Mouse (Mus musculus) hindbrain, embryonic 14.5 days (tissue): ENCODE results near the gene Afp. TPM values are rescaled to one million over a fixed set of nuclear protein-coding genes. Genes with fewer than 3 reads are reported as not detected.
A peak's percentile ranks its signal among the peaks of the same experiment; 100 is the strongest.

Experiments
- ATAC-seq: fragments of 200-750 bp; cut with Nextera tagmentation; 2 replicates; pipeline ENCODE4 v1.8.0; 2017; ENCODE audit warnings: moderate number of reproducible peaks, mild to moderate bottlenecking, moderate TSS enrichment, moderate library complexity; ENCODE audit not compliant: low FRiP score
- DNase-seq: peaks from one replicate; pipeline ENCODE4 v3.0.0-alpha.2; 2015; ENCODE audit warnings: low spot score
- H3K27ac ChIP-seq: fragments of 300-500 bp; sonication (generic); 2 replicates; pipeline ENCODE4 v1.5.1; 2014; ENCODE audit warnings: mild to moderate bottlenecking, moderate library complexity
- H3K27me3 ChIP-seq: fragments of 300-500 bp; sonication (generic); 2 replicates; pipeline ENCODE4 v1.6.1; 2014; ENCODE audit warnings: mild to moderate bottlenecking, low read length, mixed read lengths; ENCODE audit not compliant: control insufficient read depth, insufficient read depth
- H3K36me3 ChIP-seq: fragments of 300-500 bp; sonication (generic); replicated peaks from 2 replicates; pipeline ENCODE4 v1.6.1; 2014; ENCODE audit not compliant: control insufficient read depth, insufficient read depth
- H3K4me1 ChIP-seq: fragments of 300-500 bp; sonication (generic); replicated peaks from 2 replicates; pipeline ENCODE4 v1.6.1; 2014; ENCODE audit warnings: antibody characterized with exemption, low read length, mixed read lengths; ENCODE audit not compliant: control insufficient read depth, insufficient read depth
- H3K4me2 ChIP-seq: fragments of 300-500 bp; sonication (generic); replicated peaks from 2 replicates; pipeline ENCODE4 v1.6.1; 2014; ENCODE audit warnings: mild to moderate bottlenecking, moderate library complexity
- H3K4me3 ChIP-seq: fragments of 300-500 bp; sonication (generic); replicated peaks from 2 replicates; pipeline ENCODE4 v1.5.1; 2014; ENCODE audit warnings: mild to moderate bottlenecking, low read length
- H3K9ac ChIP-seq: fragments of 300-500 bp; sonication (generic); 2 replicates; pipeline ENCODE4 v1.6.1; 2014
- H3K9me3 ChIP-seq: fragments of 300-500 bp; sonication (generic); 2 replicates; pipeline ENCODE4 v1.6.1; 2016; ENCODE audit warnings: low read length; ENCODE audit not compliant: control insufficient read depth
- WGBS: fragments of 180-500 bp; shearing (Covaris S2); extraction: QIAGEN DNeasy Blood & Tissue Kit; methylation state at CpG from one replicate; pipeline ENCODE4 v1.1.7; 2014; 5-methylcytosine and 5-hydroxymethylcytosine counted together
- polyA plus RNA-seq: library from polyadenylated mRNA; unstranded; fragments of >200 nt; fragmentation: Nextera tagmentation; extraction: Ambion mirVana; gene quantifications from 2 replicates; pipeline ENCODE4 v1.2.1, GENCODE M21; 2014

The Afp gene
- polyA plus RNA-seq, 1 experiment from 2014 or later: 0.33 TPM

DNA sequence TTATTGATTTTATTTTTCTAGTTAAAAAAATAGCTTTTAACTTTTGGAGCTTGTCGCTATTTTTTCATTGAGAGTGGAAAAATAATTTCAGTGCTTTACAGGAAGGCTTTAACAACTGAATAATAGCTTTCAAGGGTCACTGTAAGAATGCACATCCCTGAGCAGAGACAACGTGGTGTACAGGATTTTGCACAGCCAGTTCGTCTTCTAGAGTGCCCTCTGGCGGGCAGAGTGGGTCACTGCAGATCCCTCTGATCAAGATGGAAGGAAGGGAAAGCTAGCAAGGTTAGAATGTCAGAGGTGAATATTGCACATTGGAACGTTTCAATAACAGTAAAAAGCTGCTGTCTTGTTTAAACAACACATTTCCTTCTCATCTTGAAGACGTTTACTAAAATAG lies 10.2 kb downstream of the Afp start:
- Histone ChIP-seq H3K27me3 (no peaks in the 10 kb centered on the region), H3K27ac (no peak overlapping the region), H3K36me3 (no peaks in the 10 kb centered on the region), H3K9me3 (no peaks in the 10 kb centered on the region), H3K4me2 (no peak overlapping the region), H3K4me3 (no peak overlapping the region), H3K9ac (no peak overlapping the region), H3K4me1 (no peaks in the 10 kb centered on the region)
- peak; percentile 77; the same call in 1 of the 2 replicates for ATAC-seq
- WGBS: 4% methylated on average over 6 of the region's 6 CpGs
- peak; percentile 84 for DNase-seq

DNA sequence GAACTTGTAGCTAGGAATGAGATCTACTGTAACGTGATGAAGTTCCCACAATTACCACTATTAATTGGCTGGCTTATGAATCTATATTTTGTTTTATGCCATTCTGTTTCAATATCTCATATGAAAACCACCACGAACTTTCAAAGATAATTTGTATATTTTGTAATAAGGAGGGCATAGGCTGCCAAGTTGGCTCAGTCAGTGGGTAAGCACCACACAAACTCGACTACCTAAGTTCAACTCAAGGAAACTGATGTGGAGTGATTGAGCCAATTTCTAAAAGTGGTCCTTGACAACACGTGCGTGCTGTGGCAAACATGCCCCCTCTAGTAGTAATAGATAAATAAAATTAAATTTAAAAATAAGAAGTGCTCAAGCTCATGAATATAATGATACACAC lies 11.2 kb downstream of the Afp start:
- no peak overlapping the region for H3K9ac ChIP-seq
- H3K4me3 ChIP-seq: no peak overlapping the region
- H3K27me3 ChIP-seq: no peaks in the 10 kb centered on the region
- ATAC-seq (no peak), DNase-seq (no peak)
- H3K36me3 ChIP-seq: no peaks in the 10 kb centered on the region
- no peaks in the 10 kb centered on the region for H3K4me1 ChIP-seq
- H3K4me2 ChIP-seq: no peak overlapping the region
- H3K27ac ChIP-seq: no peak overlapping the region
- WGBS: 94% methylated on average over 5 of the region's 5 CpGs
- no peaks in the 10 kb centered on the region for H3K9me3 ChIP-seq

DNA sequence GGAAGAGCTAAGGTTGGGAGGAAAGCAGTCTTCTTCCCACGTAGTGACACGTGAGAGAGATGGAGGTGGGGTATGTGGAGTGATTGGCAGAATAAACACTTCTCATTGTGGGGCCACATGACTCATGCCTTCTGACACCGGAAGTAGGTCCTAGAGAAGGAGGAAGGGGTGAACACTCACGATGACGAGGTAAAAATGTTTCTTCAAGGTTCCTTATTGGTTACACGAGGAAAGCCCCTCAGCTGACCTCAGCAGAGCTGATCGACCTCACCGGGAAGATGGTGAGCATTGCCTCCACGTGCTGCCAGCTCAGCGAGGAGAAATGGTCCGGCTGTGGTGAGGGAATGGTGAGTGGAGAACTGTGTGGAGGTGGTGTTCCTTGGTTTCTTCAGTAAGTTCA lies 14.2 kb downstream of the Afp start:
- Histone ChIP-seq H3K27ac (no peak overlapping the region), H3K36me3 (no peaks in the 10 kb centered on the region), H3K9ac (no peak overlapping the region), H3K4me2 (no peak overlapping the region), H3K27me3 (no peaks in the 10 kb centered on the region), H3K4me3 (no peak overlapping the region), H3K4me1 (0 out of 2 replicates have a peak, but pooled peaks cover 3% of the 10 kb centered on the region), H3K9me3 (no peaks in the 10 kb centered on the region)
- WGBS: 86% methylated on average over 11 of the region's 11 CpGs
- ATAC-seq (no peak), DNase-seq (no peak)

DNA sequence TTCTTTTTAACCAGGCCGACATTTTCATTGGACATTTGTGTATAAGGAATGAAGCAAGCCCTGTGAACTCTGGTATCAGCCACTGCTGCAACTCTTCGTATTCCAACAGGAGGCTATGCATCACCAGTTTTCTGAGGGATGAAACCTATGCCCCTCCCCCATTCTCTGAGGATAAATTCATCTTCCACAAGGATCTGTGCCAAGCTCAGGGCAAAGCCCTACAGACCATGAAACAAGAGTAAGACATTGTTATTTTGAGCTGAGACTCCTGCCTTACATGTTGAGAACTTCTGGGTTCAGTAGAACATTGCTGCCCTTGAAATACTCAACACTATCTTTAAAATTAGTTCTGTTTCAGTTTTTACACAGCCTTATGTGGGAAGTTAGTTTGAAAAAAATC lies 16.0 kb downstream of the Afp start:
- Histone ChIP-seq H3K4me3 (no peak overlapping the region), H3K27me3 (no peaks in the 10 kb centered on the region), H3K36me3 (no peaks in the 10 kb centered on the region), H3K27ac (no peak overlapping the region), H3K4me2 (no peak overlapping the region), H3K4me1 (0 out of 2 replicates have a peak, but pooled peaks cover 3% of the 10 kb centered on the region), H3K9me3 (no peaks in the 10 kb centered on the region), H3K9ac (no peak overlapping the region)
- ATAC-seq: no peak
- no peak for DNase-seq
- WGBS: 67% methylated on average over 2 of the region's 2 CpGs

DNA sequence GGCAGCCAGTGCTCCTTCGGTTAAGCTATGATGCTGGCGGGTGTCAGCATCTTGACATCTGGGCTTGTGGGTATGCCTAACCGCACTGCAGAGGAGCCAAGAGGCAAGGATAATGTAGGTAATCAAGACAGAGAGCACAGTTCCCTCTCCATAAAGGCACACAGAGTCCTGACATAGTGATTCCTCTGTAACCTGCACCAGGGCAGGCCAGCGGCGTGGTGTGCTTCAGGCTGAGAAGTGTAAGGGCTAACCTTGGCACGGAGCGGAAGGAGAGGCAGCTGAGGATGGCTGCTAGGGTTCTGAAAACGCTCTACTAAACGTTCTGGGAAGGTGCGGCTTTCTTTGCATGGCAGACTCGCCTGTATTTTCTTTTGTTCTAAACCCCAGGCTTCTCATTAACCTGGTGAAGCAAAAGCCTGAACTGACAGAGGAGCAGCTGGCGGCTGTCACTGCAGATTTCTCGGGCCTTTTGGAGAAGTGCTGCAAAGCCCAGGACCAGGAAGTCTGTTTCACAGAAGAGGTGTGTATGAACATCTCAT lies 16.9 kb downstream of the Afp start:
- H3K4me3 ChIP-seq: no peak overlapping the region
- H3K9me3 ChIP-seq: no peaks in the 10 kb centered on the region
- H3K36me3 ChIP-seq: no peaks in the 10 kb centered on the region
- 45% methylated on average over 13 of the region's 13 CpGs for WGBS
- peak; percentile 44 for DNase-seq
- H3K27ac ChIP-seq: peak overlapping the region; percentile 29
- 0 out of 2 replicates have a peak, but pooled peaks cover 3% of the 10 kb centered on the region for H3K4me1 ChIP-seq
- no peaks in the 10 kb centered on the region for H3K27me3 ChIP-seq
- no peak overlapping the region for H3K4me2 ChIP-seq
- 0 out of 2 replicates have a peak overlapping the region, but pooled peaks have one; percentile 26 for H3K9ac ChIP-seq
- peak; percentile 62; the same call in 1 of the 2 replicates for ATAC-seq

DNA sequence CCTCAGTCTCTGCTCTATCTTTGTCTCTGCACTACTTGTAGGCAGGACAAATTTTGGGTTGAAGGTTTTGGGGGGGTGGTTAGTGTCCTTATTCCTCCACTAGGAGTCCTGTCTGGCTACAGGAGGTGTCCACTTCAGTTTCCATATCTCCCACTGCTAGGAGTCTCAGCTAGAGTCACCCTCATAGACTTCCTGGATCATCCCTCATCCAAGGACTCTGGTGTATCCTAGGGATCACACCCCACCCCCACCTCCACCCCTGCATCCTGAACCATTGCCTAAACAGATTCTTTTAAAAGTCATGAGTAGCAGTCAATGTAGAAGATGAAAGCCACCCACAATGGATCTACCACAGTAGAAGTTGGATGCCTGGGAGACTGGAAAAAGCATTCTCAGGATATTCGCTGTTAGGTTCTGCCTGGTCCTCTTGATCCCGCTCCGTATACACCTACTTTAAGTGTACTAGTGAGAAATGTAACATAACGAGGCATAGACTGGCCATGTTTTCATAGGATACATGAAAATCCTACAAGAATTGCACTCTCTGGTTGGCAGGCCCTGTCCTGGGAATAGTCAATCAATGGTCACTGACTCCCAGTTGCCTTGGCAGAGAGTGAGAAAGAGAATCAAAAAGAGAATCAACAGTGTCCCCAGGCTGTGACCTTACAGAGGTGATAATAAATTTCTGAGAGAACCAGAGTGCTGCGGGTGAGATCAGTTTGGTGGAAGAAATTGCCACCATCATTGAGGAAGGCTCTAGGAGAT lies 19.5 kb downstream of the Afp start:
- DNase-seq (no peak), ATAC-seq (no peak)
- no peak overlapping the region for H3K27ac ChIP-seq
- 0 out of 2 replicates have a peak, but pooled peaks cover 3% of the 10 kb centered on the region for H3K4me1 ChIP-seq
- H3K9me3 ChIP-seq: no peaks in the 10 kb centered on the region
- no peaks in the 10 kb centered on the region for H3K36me3 ChIP-seq
- H3K9ac ChIP-seq: no peak overlapping the region
- WGBS: 95% methylated on average over 5 of the region's 5 CpGs
- H3K27me3 ChIP-seq: no peaks in the 10 kb centered on the region
- H3K4me3 ChIP-seq: no peak overlapping the region
- H3K4me2 ChIP-seq: no peak overlapping the region

DNA sequence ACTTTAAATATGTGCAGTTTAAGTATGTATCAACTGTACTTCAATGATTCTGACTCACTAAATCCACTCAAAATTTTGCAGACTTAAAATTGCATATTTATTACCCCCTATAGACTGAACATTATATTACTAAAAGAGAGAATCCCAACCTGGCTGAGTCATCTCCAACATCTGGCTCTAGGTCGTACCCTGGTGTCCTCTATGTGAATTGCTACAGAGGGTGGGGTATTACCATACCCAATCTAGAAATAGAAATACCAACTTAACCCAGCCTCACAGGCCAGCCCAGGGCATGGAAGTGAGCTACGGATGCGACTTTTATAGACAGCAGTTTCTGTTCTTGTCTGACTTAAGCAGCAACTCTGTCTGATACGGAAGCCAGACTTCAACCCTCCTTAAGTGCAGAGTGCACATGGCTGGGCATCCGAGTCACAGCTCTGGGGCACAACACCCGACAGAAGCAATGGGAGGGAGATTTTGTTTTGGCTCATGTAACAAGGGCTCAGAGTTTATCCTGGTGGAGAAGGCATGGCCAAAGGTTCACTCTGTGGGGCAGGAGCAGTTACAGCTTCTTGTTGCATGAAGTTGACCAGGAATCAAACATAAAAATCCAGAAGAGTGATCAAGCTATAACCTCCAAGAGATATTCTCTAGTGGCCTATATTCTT lies 21.9 kb downstream of the Afp start:
- no peak overlapping the region for H3K9ac ChIP-seq
- 88% methylated on average over 6 of the region's 6 CpGs for WGBS
- DNase-seq (no peak), ATAC-seq (no peak)
- no peak overlapping the region for H3K27ac ChIP-seq
- no peaks in the 10 kb centered on the region for H3K9me3 ChIP-seq
- H3K27me3 ChIP-seq: no peaks in the 10 kb centered on the region
- no peaks in the 10 kb centered on the region for H3K36me3 ChIP-seq
- 0 out of 2 replicates have a peak, but pooled peaks cover 2% of the 10 kb centered on the region for H3K4me1 ChIP-seq
- no peak overlapping the region for H3K4me3 ChIP-seq
- H3K4me2 ChIP-seq: no peak overlapping the region

DNA sequence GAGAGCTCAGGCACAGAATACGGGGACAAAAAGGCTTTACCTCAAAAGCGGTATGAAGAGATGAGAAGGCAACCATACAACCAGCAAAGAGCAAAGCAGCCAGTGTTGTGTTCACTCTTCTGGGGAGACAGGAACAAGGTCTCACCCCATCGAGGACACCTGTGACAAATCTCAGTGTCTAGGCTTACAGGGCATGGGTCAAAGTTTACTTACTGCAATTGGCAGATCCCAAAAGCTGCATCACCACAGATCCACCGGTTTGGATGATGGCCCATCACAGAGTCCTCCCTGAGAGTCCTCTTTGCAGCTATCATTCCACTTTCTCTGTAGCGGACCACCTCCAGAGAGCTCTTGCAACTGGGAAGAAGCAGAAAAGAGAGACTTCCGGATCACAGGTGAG lies 25.0 kb downstream of the Afp start:
- H3K36me3 ChIP-seq: no peaks in the 10 kb centered on the region
- H3K4me2 ChIP-seq: no peak overlapping the region

DNA sequence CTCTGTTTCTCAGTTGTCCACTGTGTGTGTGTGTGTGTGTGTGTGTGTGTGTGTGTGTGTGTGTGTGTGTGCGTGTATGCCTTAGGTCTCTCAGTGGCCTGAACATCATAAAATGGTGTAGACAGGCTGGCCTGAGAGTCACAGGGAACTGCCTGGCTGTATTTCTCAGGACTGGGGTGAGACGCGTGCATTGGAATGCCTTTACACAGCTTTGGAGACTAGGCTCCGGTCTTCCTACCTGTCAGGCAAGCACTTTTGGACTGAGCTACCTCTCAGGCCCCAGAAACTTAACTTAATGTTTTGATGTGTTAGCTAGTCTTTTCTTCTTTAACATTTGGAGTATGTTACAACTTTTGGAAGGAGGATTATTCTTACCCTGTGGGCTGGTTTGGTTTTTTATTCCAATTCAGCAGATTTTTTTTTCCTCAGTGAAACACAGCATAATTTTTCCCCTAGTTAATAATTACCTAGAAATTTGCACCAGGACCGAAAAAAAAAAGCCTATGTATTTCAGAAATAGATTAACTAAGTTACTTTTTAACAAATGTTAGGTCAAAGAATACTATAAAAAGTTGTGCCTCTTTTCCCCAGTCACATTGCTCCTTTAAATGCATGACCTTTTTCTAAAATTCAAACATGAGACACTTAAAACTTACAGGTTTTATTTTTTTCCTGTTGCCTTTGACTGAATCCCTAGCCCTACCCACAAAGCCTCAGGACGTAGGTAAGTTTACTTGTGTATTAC lies 28.0 kb downstream of the Afp start, which contains the start of gene Afm:
Afm (plus strand) TSS at position 577 of the 745 bp plus-strand sequence.
- H3K4me3 ChIP-seq: no peak within 1 kb of the TSS
- no peak within 1 kb of the TSS for H3K4me2 ChIP-seq
- no peak within 1 kb of the TSS for H3K27ac ChIP-seq
- ATAC-seq (no peak), DNase-seq (peak; percentile 1)
- no peaks in the 10 kb centered on the region for H3K9me3 ChIP-seq
- H3K36me3 ChIP-seq: no peaks in the 10 kb centered on the region
- no peaks in the 10 kb centered on the region for H3K27me3 ChIP-seq
- WGBS: 91% methylated on average over 6 of the region's 6 CpGs
- H3K9ac ChIP-seq: no peak within 1 kb of the TSS
- H3K4me1 ChIP-seq: no peaks in the 10 kb centered on the region

More for the DNA sequence above, 25.0 kb downstream of the Afp start:
- H3K4me1 ChIP-seq: no peaks in the 10 kb centered on the region
- H3K27ac ChIP-seq: no peak overlapping the region
- DNase-seq: peak; percentile 2
- no peaks in the 10 kb centered on the region for H3K9me3 ChIP-seq
- H3K27me3 ChIP-seq: no peaks in the 10 kb centered on the region
- no peak overlapping the region for H3K4me3 ChIP-seq
- no peak overlapping the region for H3K9ac ChIP-seq
- 91% methylated on average over 6 of the region's 6 CpGs for WGBS
- no peak for ATAC-seq
